ENCODE assay signal across 10 mouse cellular contexts in genomic region chr2:45227276-45227944, GRCm38 (mm10).
DNase-seq lines count a peak whose midpoint lies in the region; ATAC-seq and TF ChIP-seq lines count a peak whose summit lies in the region.
"Had no signal": no experiment of that assay in that cellular context is flagged by ENCODE, and none has a peak within 500 bp of the region (broad histone marks: within the 10 kb centered on the region; RNA-seq: fewer than 3 reads in every experiment).

No protein-coding gene starts in this region.

- no peaks in the 10 kb centered on the region for H3K9me3 ChIP-seq in hindbrain, embryonic 10.5 days
- no peaks in the 10 kb centered on the region for H3K9me3 ChIP-seq in hindbrain, postnatal 0 days (ENCODE audit: low read length)
- H3K9me3 ChIP-seq in forebrain, embryonic 11.5 days (ENCODE audit: control insufficient read depth, low read length) = no peaks in the 10 kb centered on the region
- no peaks in the 10 kb centered on the region for H3K9me3 ChIP-seq in limb, embryonic 10.5 days (replicated peaks)
- no peaks in the 10 kb centered on the region for H3K9me3 ChIP-seq in neural tube, embryonic 13.5 days

- H3K4me3 ChIP-seq in hindbrain, embryonic 10.5 days = no peak overlapping the region
- H3K4me3 ChIP-seq in hindbrain, postnatal 0 days (ENCODE audit: low read length) = no peak overlapping the region
- H3K4me3 ChIP-seq in forebrain, embryonic 11.5 days (ENCODE audit: low read depth, low read length) = no peak overlapping the region
- H3K4me3 ChIP-seq in limb, embryonic 10.5 days = no peak overlapping the region
- H3K4me3 ChIP-seq in neural tube, embryonic 13.5 days = no peak overlapping the region
- no peak overlapping the region for H3K4me3 ChIP-seq in cerebellum, adult 2 months (replicated peaks; ENCODE audit: insufficient read depth, low read depth, low read length)

- DNase-seq in hindbrain, embryonic 10.5 days (ENCODE audit: low spot score) = peak; percentile 53
- no peak for DNase-seq in hindbrain, postnatal 0 days (ENCODE audit: low spot score)
- peak; percentile 60 for DNase-seq in forebrain, embryonic 11.5 days (ENCODE audit: low spot score)
- peak; percentile 69 for DNase-seq in limb, embryonic 10.5 days (ENCODE audit: low spot score)
- DNase-seq in urinary bladder, postnatal 36 days (ENCODE audit: low spot score in 2 of 2) = no peak
- no peak for DNase-seq in cerebellum, adult 2 months
- DNase-seq in adrenal gland, adult 18-20 months (ENCODE audit: low spot score in 2 of 2) = no peak
- DNase-seq: gastrocnemius, postnatal 14 days had no signal

- H3K9ac ChIP-seq in hindbrain, postnatal 0 days (replicated peaks; ENCODE audit: low read length) = no peak overlapping the region
- H3K9ac ChIP-seq in forebrain, embryonic 11.5 days (ENCODE audit: low read length) = no peak overlapping the region
- H3K9ac ChIP-seq in neural tube, embryonic 13.5 days = no peak overlapping the region

- H3K4me1 ChIP-seq in hindbrain, embryonic 10.5 days (replicated peaks) = peaks cover 34% of the 10 kb centered on the region
- H3K4me1 ChIP-seq in hindbrain, postnatal 0 days (ENCODE audit: insufficient read depth, low read length) = no peaks in the 10 kb centered on the region
- peaks cover 5% of the 10 kb centered on the region; the same call in 1 of the 2 replicates for H3K4me1 ChIP-seq in forebrain, embryonic 11.5 days (replicated peaks; ENCODE audit: control insufficient read depth, insufficient read depth, low read length)
- H3K4me1 ChIP-seq in limb, embryonic 10.5 days = peaks cover 46% of the 10 kb centered on the region
- H3K4me1 ChIP-seq in neural tube, embryonic 13.5 days (replicated peaks) = peaks cover 28% of the 10 kb centered on the region
- no peaks in the 10 kb centered on the region for H3K4me1 ChIP-seq in cerebellum, adult 2 months (ENCODE audit: control insufficient read depth, insufficient read depth, low read length)

- no peak overlapping the region for H3K4me2 ChIP-seq in hindbrain, postnatal 0 days (ENCODE audit: low read depth, low read length)
- H3K4me2 ChIP-seq in forebrain, embryonic 11.5 days (ENCODE audit: low read depth, low read length, severe bottlenecking) = 0 out of 2 replicates have a peak overlapping the region, but pooled peaks have one; percentile 24
- H3K4me2 ChIP-seq in neural tube, embryonic 13.5 days = peak overlapping the region; percentile 34

- H3K27ac ChIP-seq in hindbrain, embryonic 10.5 days = peak overlapping the region; percentile 86
- H3K27ac ChIP-seq in hindbrain, postnatal 0 days = no peak overlapping the region
- no peak overlapping the region for H3K27ac ChIP-seq in forebrain, embryonic 11.5 days (ENCODE audit: low read depth, low read length)
- H3K27ac ChIP-seq in limb, embryonic 10.5 days = no peak overlapping the region
- no peak overlapping the region for H3K27ac ChIP-seq in neural tube, embryonic 13.5 days (replicated peaks)
- no peak overlapping the region for H3K27ac ChIP-seq in cerebellum, adult 2 months (ENCODE audit: insufficient read depth, low read length)

- H3K36me3 ChIP-seq in hindbrain, embryonic 10.5 days = no peaks in the 10 kb centered on the region
- H3K36me3 ChIP-seq in hindbrain, postnatal 0 days (ENCODE audit: insufficient read depth, low read length) = no peaks in the 10 kb centered on the region
- no peaks in the 10 kb centered on the region for H3K36me3 ChIP-seq in forebrain, embryonic 11.5 days (ENCODE audit: control insufficient read depth, insufficient read depth, low read length)
- H3K36me3 ChIP-seq in limb, embryonic 10.5 days = no peaks in the 10 kb centered on the region
- H3K36me3 ChIP-seq in neural tube, embryonic 13.5 days = no peaks in the 10 kb centered on the region

- WGBS in hindbrain, embryonic 10.5 days = 28% methylated on average over 14 of the region's 14 CpGs
- WGBS in hindbrain, postnatal 0 days = 32% methylated on average over 14 of the region's 14 CpGs
- 20% methylated on average over 14 of the region's 14 CpGs for WGBS in forebrain, embryonic 11.5 days
- WGBS in limb, embryonic 10.5 days = 8% methylated on average over 14 of the region's 14 CpGs
- 22% methylated on average over 14 of the region's 14 CpGs for WGBS in neural tube, embryonic 13.5 days
- WGBS in cerebellum, adult 2 months = 33% methylated on average over 14 of the region's 14 CpGs

- no peak for ATAC-seq in hindbrain, postnatal 0 days
- ATAC-seq in forebrain, embryonic 11.5 days (replicated peaks; ENCODE audit: low FRiP score) = no peak
- ATAC-seq in neural tube, embryonic 13.5 days (ENCODE audit: low read depth) = no peak
- ATAC-seq: Patski had no signal

- no peak for TF ChIP-seq CTCF in hindbrain, postnatal 0 days (IDR thresholded peaks at IDR 0.05; ENCODE audit: low read depth)
- no peak for TF ChIP-seq CTCF in cerebellum, adult 2 months (IDR thresholded peaks at IDR 0.05; ENCODE audit: borderline replicate concordance, insufficient read depth, low read depth, low read length)

- TF ChIP-seq POLR2A in cerebellum, adult 2 months (IDR thresholded peaks at IDR 0.05; ENCODE audit: borderline replicate concordance, insufficient read depth, low read length) = no peak

- H3K27me3 ChIP-seq in hindbrain, embryonic 10.5 days (ENCODE audit: insufficient read depth, poor library complexity, severe bottlenecking) = no peaks in the 10 kb centered on the region
- no peaks in the 10 kb centered on the region for H3K27me3 ChIP-seq in hindbrain, postnatal 0 days (ENCODE audit: insufficient read depth, low read length)
- H3K27me3 ChIP-seq in forebrain, embryonic 11.5 days (ENCODE audit: control insufficient read depth, insufficient read depth, low read length) = no peaks in the 10 kb centered on the region
- H3K27me3 ChIP-seq in limb, embryonic 10.5 days (ENCODE audit: low read depth, poor library complexity, severe bottlenecking) = peaks cover 40% of the 10 kb centered on the region
- H3K27me3 ChIP-seq in neural tube, embryonic 13.5 days = no peaks in the 10 kb centered on the region
- no peaks in the 10 kb centered on the region; the same call in 1 of the 2 replicates for H3K27me3 ChIP-seq in cerebellum, adult 2 months (ENCODE audit: control insufficient read depth, insufficient read depth, low read length)
- H3K27me3 ChIP-seq: Patski had no signal

Comparison
In these comparisons a context has a peak if more than half of its experiments do, and no peak if none do; other contexts are left out.
1. DNase-seq: peak in hindbrain, embryonic 10.5 days (single experiment), forebrain, embryonic 11.5 days (single experiment) and limb, embryonic 10.5 days (single experiment); none in hindbrain, postnatal 0 days (single experiment), urinary bladder, postnatal 36 days (0 of 2), cerebellum, adult 2 months (0 of 2) and adrenal gland, adult 18-20 months (0 of 2).